Mouse (Mus musculus) neural tube, embryonic 10.5 days (tissue): ENCODE results near the gene Slc10a7.

Experiments
- DNase-seq: peaks from one replicate; pipeline ENCODE4 v3.0.0-alpha.2; 2017; ENCODE audit warnings: low spot score; ENCODE audit errors: extremely low spot score

Slc10a7 gene

DNA sequence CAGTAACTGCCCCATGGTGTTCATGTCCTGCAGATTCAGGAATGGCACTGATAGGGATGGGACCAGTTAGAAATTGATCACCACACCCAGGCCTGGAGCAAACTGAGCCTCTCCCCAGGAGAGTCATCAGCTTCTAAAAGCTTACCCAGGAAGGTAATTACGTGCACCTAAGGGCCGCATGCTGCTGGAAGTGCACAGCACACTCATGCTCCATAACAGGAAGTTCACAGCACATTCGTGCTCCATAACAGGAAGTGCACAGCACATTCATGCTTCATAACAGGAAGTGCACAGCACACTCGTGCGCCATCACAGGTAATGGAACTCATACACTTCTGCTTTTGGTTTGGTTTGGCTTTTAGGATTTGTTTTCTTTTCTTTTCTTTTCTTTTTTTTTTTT, 114.8 kb downstream of the Slc10a7 start:
- DNase-seq: no peak

GRCm38 (mm10) chr8:78624738-78625442, 115.7 kb downstream of the Slc10a7 start:
- no peak for DNase-seq

GRCm38 (mm10) chr8:78626632-78627031, 117.5 kb downstream of the Slc10a7 start:
- no peak for DNase-seq

DNA sequence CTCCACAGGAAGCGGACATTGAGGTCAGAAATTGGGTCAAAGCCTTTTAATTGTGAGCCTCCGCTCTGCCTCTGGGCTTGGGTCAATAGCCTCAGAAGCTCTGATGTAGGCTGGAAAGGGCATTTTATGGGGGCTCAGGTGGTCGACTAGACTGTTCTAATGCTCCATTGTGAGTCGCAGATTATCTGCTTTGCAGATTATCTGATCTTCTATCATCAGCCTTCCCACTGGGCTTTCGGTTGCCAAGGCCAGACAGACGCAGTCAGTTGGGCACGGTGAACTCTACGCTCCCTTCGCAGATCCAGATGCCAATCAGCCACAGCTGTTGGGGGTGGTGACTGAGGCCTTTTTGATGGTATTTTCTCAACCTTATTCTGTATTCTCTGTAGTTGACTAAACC, 118.6 kb downstream of the Slc10a7 start:
- DNase-seq: no peak

DNA sequence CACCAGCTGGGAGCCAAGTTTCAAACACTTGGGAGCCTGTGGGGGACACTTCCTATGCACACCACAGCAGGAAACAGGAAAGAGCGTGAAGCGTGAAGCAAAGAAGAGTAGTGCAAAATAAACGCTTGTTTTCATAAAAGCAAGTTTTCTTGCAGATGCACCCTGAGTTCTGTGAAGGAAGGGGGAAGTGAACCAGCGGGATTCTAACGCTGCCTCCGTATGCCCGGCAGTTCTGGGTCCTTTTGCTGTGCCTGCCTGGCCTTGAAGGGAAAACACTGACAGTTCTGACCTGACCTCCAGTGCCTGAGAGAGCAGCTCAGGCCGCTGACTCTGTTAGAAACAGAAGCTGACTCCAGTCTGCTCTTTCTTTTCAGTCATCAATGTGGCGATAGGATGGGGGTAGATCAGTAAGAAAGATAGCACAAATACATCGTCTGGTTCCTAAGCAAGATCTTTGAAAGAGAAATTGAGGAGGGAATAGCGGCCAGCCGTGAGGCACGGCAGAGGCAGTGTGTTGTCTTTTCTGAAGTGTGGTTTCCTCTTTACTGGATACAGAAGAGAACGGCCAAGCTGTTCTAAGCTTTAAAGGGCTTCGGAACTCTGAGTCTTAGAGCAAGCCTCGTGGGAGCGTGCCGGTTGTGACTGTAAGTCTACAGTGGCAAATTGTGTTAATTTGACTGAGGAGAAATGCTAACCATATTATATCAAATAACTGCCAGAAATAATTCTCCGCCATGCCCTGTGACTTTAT, 121.4 kb downstream of the Slc10a7 start:
- no peak for DNase-seq

DNA sequence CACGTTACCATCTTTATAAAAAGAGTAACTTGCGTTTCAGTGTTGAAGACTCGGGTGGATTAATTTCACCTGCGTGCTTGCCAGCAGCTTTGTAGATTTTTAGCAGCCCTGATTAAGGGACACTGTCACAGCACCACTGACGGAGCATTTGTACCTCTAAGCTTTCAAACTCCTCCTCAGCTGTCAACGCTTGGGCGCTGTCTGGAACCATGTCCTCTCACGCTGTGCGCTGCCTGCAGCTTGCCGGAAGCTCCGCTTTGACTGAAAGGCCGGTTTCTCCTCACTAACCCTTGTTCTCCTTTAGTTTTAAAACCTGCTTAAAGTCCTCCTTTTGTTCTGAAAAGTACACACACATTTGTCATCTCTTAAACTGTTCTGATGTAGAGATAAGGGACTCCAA, 123.9 kb downstream of the Slc10a7 start:
- DNase-seq: no peak

GRCm38 (mm10) chr8:78634018-78634417, 124.9 kb downstream of the Slc10a7 start:
- no peak for DNase-seq

DNA sequence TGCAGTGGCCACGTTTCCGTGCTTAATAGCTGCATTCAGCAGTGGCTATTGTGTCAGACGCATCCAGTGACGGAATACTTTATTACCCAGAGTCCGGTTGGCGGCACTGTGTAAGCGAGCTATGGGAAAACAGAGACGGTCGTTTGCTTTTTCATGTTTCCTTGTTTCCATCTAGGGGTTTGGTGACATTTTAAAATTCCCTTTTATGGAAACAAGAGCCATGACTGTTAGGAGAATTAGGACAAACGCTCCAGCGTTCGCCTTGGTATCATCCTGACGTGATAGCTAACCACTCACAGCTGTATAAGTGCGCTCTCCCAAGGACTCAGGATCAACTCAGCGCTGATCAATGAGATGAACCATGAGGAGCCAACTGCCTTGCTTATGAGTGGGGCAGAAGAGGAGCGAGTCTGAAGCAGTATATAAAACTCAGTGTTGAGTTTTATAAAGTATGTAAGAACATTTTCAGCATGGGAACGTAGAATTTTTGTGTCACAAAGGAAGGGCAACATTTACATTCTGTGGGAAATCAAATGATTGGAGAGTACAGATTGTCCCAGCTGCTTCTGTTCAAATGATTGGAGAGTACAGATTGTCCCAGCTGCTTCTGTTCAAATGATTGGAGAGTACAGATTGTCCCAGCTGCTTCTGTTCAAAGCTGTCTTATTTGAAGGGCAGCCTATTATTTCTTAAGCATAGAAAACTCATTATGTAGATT, 125.5 kb downstream of the Slc10a7 start:
- DNase-seq: no peak

DNA sequence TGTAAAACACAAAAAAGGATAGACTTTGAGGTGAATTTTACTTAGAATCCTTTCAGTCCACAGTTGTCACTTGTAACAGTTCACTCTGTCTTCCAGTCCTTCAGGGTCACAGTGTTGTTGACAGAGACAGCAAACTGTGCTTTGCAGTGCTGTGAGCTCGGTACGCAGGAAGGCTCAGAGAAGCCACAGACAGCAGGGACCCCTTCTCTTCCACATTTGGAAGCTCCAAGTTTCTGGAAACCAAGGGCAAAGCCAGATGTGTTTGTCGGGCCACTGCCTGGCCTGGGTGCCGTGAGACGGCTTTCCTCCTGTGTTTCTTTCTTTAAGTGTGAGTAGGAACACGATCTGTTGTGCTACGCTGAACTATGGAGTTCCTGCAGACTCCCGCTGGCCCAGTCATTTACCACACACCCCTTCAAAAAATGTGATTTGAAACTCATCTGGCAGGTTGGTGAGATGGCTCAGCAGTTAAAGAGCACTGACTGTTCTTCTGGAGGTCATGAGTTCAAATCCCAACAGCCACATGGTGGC, 126.2 kb downstream of the Slc10a7 start:
- no peak for DNase-seq

DNA sequence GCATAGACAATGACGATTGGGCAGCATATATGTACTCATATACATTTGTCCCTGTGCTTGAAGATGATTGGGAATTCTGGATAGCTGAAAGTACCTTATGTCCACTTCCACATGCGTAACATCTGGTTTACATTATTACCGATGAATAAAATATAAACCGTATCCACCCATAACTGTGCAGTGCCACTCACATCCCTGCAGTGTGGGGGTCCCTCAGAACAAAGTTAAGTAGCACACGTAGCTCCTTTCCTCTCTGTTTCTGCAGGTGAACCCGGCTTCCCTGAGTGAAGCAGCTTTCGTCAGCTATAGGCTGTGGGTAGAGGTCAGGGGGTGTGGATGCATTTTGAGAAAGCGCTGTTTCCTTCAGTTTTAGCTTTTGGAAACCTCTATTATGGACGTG, 132.8 kb downstream of the Slc10a7 start:
- no peak for DNase-seq

DNA sequence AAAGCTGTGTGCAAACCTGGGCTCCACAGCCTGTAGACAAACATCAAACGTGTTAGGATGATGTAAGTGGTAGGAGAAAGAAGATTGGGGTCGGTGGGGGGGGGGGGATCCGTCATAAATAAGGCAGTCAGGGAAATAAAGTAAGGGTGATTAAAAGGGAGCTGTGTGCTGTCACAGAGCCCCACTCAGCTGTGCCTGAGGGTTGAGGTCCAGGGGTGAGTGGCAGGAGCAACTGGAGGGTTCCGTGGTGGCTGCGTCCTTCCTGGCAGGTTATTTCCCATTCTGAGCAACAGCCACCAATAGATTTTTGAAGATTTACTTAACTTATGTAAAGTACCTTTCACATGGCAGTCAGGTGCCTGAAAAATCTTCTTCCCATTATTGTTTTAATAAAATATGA, 133.2 kb downstream of the Slc10a7 start:
- DNase-seq: no peak

DNA sequence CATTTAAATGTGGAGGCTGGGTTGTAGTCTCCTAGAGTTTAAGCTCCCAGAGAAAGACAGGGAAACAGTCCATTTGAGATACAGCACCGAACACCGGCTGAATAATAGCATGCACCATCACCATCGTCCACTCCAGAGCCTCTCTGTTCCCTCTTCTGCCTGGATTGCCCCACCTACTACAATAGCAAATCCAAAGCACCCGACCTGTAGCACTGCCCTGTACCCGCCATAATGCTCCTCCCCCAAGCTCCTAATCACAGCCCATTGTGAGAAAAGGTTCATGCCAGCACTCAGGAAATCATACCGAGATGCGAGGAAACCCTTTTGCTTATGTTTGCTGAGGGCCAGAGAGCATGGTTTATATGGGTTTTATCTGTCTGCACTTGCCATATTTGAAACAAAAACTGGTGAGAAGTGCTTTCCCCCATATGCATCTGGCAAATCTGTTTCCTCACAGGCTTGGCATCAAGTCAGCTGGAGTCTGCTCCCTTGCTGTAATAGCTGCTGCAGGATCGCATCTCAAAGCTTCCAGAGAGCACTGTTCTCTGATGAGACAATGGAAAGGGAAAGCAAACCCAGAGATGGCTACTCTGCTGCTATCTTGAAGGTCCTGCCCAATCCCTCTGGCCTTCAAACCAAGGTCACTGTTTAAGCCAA, 138.0 kb downstream of the Slc10a7 start:
- DNase-seq: no peak

DNA sequence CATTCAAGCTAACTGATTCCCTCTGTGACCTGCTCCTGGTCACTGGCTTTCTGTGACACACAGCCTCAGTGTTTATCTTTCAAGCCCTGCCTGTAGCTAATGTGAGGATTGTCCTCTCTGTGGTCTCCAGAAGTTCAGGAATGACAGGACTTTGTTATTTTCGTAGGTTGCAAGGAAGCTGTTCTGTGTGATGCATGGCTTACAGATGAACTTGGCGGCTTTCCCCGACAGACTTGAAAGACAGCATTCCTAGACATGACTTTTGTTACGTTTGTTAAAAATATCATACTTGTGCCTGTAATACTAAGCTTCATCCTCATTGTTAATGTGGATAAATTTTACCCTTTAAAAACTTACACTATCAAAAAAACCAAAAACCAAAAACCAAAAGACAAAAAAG, 138.7 kb downstream of the Slc10a7 start:
- no peak for DNase-seq

- no peak for DNase-seq
These were observed 139.8 kb downstream of the Slc10a7 start for GRCm38 (mm10) chr8:78648918-78649317.

- no peak for DNase-seq
These were observed 142.5 kb downstream of the Slc10a7 start for GRCm38 (mm10) chr8:78651670-78652069.

- no peak for DNase-seq
These were observed 146.4 kb downstream of the Slc10a7 start for GRCm38 (mm10) chr8:78655351-78656045.

DNA sequence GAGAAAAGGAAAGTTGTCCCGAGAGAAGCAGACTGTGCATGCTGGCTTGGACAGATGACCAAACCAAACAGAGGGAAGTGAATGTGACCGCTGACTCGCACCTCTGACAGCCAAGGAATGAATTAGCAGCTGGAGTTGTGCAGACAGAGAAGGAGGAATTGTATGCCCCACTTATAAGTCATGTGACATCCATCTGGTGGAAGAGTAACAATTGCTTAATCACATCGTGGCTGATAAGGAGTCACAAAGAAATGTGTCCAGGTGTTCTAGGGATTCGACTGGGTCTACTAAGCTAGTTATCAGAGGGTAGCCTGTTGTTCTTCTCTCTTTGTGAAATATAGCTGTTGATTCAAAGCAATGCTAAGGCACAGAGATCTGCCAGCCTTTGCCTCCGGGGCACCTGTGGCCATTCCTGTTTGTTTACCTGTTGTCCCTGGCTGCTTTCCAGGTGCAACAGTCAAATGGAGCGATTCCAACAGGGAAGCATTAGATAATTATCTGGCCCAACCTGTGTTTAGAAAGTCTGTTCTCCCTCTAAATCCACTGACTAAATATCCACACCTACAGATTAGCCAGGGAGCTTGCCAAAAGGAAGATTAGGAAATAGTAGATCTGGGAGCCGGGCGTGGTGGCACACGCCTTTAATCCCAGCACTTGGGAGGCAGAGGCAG, 147.7 kb downstream of the Slc10a7 start:
- no peak for DNase-seq

- no peak for DNase-seq
These were observed 149.0 kb downstream of the Slc10a7 start for GRCm38 (mm10) chr8:78658172-78658571.

- DNase-seq: no peak
These were observed 150.6 kb downstream of the Slc10a7 start for GRCm38 (mm10) chr8:78659617-78660187.

GRCm38 (mm10) chr8:78664306-78664940, 155.3 kb downstream of the Slc10a7 start:
- no peak for DNase-seq
